Mouse (Mus musculus) activated CD4-positive, CD25-positive, alpha-beta regulatory T cell, adult 4 months (primary cell): ENCODE data around the gene Rasl12. TPM values are rescaled to one million over a fixed set of nuclear protein-coding genes. Genes with fewer than 3 reads are reported as not detected.

ENCODE experiments used
- ATAC-seq: one replicate; pipeline ENCODE4 v1.8.0; 2017
- polyA plus RNA-seq, 2 experiments: library from polyadenylated mRNA; unstranded; fragments of 100-300 nt; shearing (Covaris generic); gene quantifications; one replicate each; pipeline ENCODE4 v1.2.1; 2017

Rasl12 gene
- polyA plus RNA-seq, 2 experiments from 2014 or later: 0.19 TPM; not detected in 1

GRCm38 (mm10) chr9:65444692-65445091 is 46.4 kb downstream of the Rasl12 start:
- no peak for ATAC-seq

GRCm38 (mm10) chr9:65447951-65448350 is 49.6 kb downstream of the Rasl12 start:
- no peak for ATAC-seq

DNA sequence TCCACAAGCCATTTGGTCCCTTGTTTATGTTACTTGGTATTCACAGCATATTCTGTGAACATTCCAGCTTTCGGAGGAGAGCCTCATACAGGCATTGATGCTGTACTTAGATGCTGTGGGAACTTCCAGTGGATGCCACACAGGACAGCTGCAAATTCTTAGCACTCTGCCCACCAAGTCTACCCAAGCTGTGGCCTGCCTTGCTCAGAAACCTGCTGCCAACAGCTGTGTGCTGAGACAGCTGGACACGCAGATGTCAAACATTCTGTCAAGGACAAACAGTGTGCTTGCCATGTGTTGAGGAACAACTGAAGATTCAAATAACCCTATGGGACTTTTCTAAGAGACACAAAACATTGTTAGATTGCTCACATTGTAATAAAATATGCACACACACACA is 60.7 kb downstream of the Rasl12 start:
- no peak for ATAC-seq

DNA sequence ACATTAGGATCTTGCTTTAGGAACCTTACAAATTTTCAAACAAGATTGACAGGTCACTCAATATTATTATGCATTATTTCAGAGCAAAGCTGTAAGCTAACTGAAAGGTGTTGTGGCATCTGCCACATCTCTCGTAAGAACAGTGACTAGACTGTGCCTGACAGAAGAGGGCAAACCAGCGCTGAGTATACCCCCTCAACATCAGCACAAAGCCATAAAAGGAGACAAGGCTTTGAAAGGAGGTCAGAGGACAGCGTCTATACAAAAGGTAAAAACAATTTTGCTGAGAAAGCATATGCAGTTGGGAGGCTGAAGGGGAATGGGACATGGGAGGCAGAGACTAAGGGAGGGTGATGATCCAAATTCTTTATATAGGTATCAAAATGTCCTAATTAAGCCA is 61.9 kb downstream of the Rasl12 start:
- no peak for ATAC-seq

- peak; percentile 94 for ATAC-seq
These were observed 62.6 kb downstream of the Rasl12 start, which contains the start of gene Spg21 for GRCm38 (mm10) chr9:65460732-65461442. Gene Spg21 (plus strand): TSS chr9:65460947.

DNA sequence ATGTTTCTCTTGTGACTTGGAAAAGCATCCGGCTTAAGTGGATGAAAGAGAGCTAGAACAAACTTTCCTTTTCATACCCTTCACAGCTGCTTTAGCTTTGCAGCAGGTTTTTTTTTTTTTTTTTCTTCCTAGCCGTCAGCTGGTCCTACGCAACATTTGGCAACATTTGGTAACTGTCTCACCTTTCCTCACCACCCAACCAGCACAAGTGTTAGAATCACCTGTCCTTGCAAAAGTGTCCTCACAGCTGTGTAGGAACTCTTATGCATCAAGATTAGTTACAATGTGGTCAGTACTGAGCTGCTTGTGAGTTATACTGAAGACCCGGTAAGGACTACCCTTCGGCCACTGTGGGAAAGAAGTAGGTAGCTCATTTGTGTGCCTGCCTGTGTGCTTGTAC is 64.2 kb downstream of the Rasl12 start:
- ATAC-seq: no peak

DNA sequence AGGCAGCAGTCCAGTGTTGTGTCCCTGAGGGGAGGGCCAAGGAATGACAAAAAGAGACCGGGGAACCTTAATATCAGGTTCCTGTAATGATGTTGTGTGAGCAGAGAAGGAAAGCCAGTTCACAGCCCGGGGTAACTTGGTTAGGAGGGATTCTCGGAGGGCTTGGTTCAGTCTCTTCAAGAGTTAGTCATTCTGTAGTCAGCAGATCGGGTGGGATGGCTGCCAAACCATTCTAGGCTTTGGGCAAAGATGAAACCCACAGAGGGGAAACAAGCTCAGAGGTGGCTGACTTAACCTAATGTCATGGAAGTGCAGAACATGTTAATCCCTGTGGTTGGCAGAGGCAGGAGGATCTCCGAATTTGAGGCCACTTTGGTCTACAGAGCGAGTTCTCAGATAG is 65.9 kb downstream of the Rasl12 start:
- no peak for ATAC-seq

Other genes starting within 250 kb of the Rasl12 start
- gene Parp16, start 203.2 kb upstream of the Rasl12 start, polyA plus RNA-seq: 1 to 10 TPM; 5.7 to 6.6 TPM
- not detected for gene Cilp, start 133.3 kb upstream of the Rasl12 start, polyA plus RNA-seq
- gene Clpx, start 104.2 kb upstream of the Rasl12 start, polyA plus RNA-seq: 10 to 100 TPM; 35.1 to 35.3 TPM
- gene Pdcd7, start 52.4 kb upstream of the Rasl12 start, polyA plus RNA-seq: 1 to 10 TPM; 4.1 to 5.0 TPM
- not detected for gene Ubap1l, start 37.5 kb upstream of the Rasl12 start, polyA plus RNA-seq
- gene Kbtbd13, start 6.9 kb upstream of the Rasl12 start, polyA plus RNA-seq: not detected
- not detected for gene Slc51b, start 24.4 kb downstream of the Rasl12 start, polyA plus RNA-seq
- gene Mtfmt, start 37.3 kb downstream of the Rasl12 start, polyA plus RNA-seq: 10 to 100 TPM; 23.1 to 29.6 TPM
- gene Spg21, start 62.4 kb downstream of the Rasl12 start, polyA plus RNA-seq: 10 to 100 TPM; 73.7 to 88.9 TPM
- gene Ankdd1a, start 121.7 kb downstream of the Rasl12 start, polyA plus RNA-seq: under 1 TPM in 1 of 2 experiments, not detected in 1; 0.37 TPM
- 10 to 100 TPM; 48.8 to 64.6 TPM for gene Plekho2, start 181.5 kb downstream of the Rasl12 start, polyA plus RNA-seq
- 1 to 10 TPM; 2.4 to 2.6 TPM for gene Pif1, start 188.7 kb downstream of the Rasl12 start, polyA plus RNA-seq
- gene Rbpms2, start 231.1 kb downstream of the Rasl12 start, polyA plus RNA-seq: 1 to 10 TPM in 1 of 2 experiments, under 1 TPM in 1; 0.65 to 1.1 TPM